Mouse (Mus musculus) hindbrain, embryonic 16.5 days (tissue): ENCODE measurements at regions not wholly inside any gene's neighbourhood (a gene's known extent, or its start where the extent isn't known, plus 50 kb on each side); places are given as distances from the start of the nearest gene placed in this dataset.

Experiments used
- ATAC-seq: fragments of 200-750 bp; cut with Nextera tagmentation; 2 replicates; pipeline ENCODE4 v1.8.0; 2017; ENCODE audit warnings: moderate TSS enrichment, moderate library complexity
- H3K27ac ChIP-seq: fragments of 300-500 bp; sonication (generic); 2 replicates; pipeline ENCODE4 v1.5.1; 2014; ENCODE audit warnings: low read depth, mild to moderate bottlenecking, control low read depth, low read length, moderate library complexity
- H3K27me3 ChIP-seq: fragments of 300-500 bp; sonication (generic); replicated peaks from 2 replicates; pipeline ENCODE4 v1.6.1; 2014; ENCODE audit warnings: low read length; ENCODE audit not compliant: control insufficient read depth, insufficient read depth
- H3K36me3 ChIP-seq: fragments of 300-500 bp; sonication (generic); 2 replicates; pipeline ENCODE4 v1.6.1; 2014; ENCODE audit warnings: mild to moderate bottlenecking, low read length, moderate library complexity, mixed read lengths; ENCODE audit not compliant: control insufficient read depth, insufficient read depth
- H3K4me1 ChIP-seq: fragments of 300-500 bp; sonication (generic); 2 replicates; pipeline ENCODE4 v1.6.1; 2014; ENCODE audit warnings: low read depth, low read length; ENCODE audit not compliant: control insufficient read depth, insufficient read depth
- H3K4me2 ChIP-seq: fragments of 300-500 bp; sonication (generic); 2 replicates; pipeline ENCODE4 v1.6.1; 2014; ENCODE audit warnings: mild to moderate bottlenecking, low read length, control low read depth, moderate library complexity
- H3K4me3 ChIP-seq: fragments of 300-500 bp; sonication (generic); 2 replicates; pipeline ENCODE4 v1.5.1; 2014; ENCODE audit warnings: mild to moderate bottlenecking, low read length, control low read depth, moderate library complexity
- H3K9ac ChIP-seq: fragments of 300-500 bp; sonication (generic); 2 replicates; pipeline ENCODE4 v1.6.1; 2014; ENCODE audit warnings: low read depth, mild to moderate bottlenecking, control low read depth, low read length, moderate library complexity
- H3K9me3 ChIP-seq: fragments of 300-500 bp; sonication (generic); 2 replicates; pipeline ENCODE4 v1.6.1; 2014; ENCODE audit warnings: mild to moderate bottlenecking, low read length, moderate library complexity; ENCODE audit not compliant: control insufficient read depth
- WGBS: fragments of 180-500 bp; shearing (Covaris S2); extraction: QIAGEN DNeasy Blood & Tissue Kit; methylation state at CpG from one replicate; pipeline ENCODE4 v1.1.7; 2014; 5-methylcytosine and 5-hydroxymethylcytosine counted together

DNA sequence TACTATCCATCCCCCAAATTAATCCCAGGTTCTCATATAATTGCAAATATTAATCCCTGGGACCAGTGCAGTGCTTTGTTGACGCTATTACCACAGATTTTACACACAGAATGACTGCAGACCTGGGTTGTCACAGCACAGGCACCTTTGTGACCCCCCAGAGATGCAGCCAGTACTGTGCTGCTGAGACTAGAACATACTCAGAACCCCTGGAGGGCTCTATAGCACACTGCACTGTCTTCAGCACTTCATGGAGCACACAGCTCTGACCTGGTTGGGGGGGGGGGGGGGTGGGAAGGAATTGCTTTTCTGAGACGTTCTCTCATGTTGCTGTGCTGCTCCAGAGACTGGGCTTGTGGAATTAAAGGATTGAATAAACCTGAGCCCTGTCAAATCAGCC lies 154.9 kb upstream of the Gm34302 start:
- ATAC-seq: no peak
- H3K9me3 ChIP-seq: no peaks in the 10 kb centered on the region
- no peak overlapping the region for H3K4me3 ChIP-seq
- no peaks in the 10 kb centered on the region for H3K27me3 ChIP-seq
- WGBS: 43% methylated on average over 2 of the region's 2 CpGs
- no peak overlapping the region for H3K9ac ChIP-seq
- H3K4me1 ChIP-seq: no peaks in the 10 kb centered on the region
- no peaks in the 10 kb centered on the region for H3K36me3 ChIP-seq
- H3K27ac ChIP-seq: no peak overlapping the region
- no peak overlapping the region for H3K4me2 ChIP-seq

DNA sequence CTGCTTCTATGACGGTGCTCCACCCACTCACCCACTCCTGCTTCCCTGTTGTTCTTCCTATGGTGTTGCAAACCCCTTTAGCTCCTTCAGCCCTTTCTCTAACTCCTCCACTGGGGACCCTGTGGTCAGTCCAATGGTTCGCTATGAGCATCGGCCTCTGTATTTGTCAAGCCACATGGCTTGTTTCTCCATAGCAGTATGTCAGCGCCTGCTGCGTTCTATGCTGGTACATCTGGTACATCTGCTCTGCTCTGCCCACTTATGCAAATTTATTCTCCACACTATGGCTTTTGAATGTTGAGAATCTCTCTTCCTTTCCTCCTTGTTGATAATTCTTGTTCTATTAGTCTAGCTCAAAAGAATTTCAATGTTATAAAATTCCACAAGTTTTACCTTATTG lies 154.2 kb upstream of the Gm34302 start:
- WGBS: 66% methylated on average over 5 of the region's 5 CpGs
- H3K9me3 ChIP-seq: no peaks in the 10 kb centered on the region
- no peaks in the 10 kb centered on the region for H3K27me3 ChIP-seq
- H3K27ac ChIP-seq: no peak overlapping the region
- no peaks in the 10 kb centered on the region for H3K36me3 ChIP-seq
- 0 out of 2 replicates have a peak, but pooled peaks have one; percentile 56 for ATAC-seq
- no peak overlapping the region for H3K4me3 ChIP-seq
- H3K9ac ChIP-seq: no peak overlapping the region
- no peak overlapping the region for H3K4me2 ChIP-seq
- H3K4me1 ChIP-seq: no peaks in the 10 kb centered on the region

DNA sequence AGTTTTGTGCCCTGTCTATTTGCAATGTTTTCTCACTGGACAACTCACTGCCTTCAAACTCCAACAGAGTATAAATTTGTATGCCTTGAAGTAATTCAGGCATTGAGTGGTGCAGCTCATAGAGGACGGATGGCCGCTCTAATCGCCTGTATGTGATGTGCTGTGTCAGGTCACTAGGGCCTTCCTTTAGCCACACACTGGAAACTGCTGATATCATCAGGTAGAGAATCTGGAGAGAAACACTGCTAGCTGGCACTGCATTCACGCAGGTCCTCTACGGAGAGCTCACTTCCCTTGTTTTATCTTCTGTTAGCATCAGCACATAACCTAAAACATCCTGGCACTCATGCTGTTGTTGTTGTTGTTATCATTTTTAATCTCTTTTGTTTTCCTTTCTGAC lies 144.0 kb upstream of the Gm34302 start:
- no peak overlapping the region for H3K27ac ChIP-seq
- no peaks in the 10 kb centered on the region for H3K4me1 ChIP-seq
- no peak overlapping the region for H3K4me3 ChIP-seq
- WGBS: 70% methylated on average over 5 of the region's 5 CpGs
- no peak overlapping the region for H3K4me2 ChIP-seq
- no peaks in the 10 kb centered on the region for H3K36me3 ChIP-seq
- ATAC-seq: no peak
- no peak overlapping the region for H3K9ac ChIP-seq
- no peaks in the 10 kb centered on the region for H3K27me3 ChIP-seq
- H3K9me3 ChIP-seq: no peaks in the 10 kb centered on the region

DNA sequence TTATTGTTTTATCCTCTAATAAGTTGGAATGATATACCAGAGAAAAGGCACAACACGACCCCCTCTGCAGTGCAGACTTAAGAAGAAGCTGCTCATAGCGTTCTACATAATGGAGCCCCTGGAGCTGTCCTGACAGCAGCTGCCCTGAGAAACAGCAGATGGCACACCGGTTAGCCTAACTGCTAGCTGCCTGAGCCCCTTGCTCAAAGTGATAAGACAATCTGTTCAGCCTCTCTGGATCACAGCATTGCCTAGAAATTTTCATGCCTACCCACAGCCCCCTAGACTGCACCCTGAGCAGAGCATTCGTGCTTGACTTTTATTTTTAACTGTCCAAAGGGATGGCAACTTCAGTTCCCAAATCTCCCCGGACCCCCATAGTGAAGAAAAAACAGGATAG lies 132.4 kb upstream of the Gm34302 start:
- H3K36me3 ChIP-seq: no peaks in the 10 kb centered on the region
- H3K9ac ChIP-seq: no peak overlapping the region
- peak; percentile 89 for ATAC-seq
- H3K9me3 ChIP-seq: no peaks in the 10 kb centered on the region
- peaks cover 3% of the 10 kb centered on the region for H3K4me1 ChIP-seq
- H3K27me3 ChIP-seq: no peaks in the 10 kb centered on the region
- 23% methylated on average over 5 of the region's 5 CpGs for WGBS
- no peak overlapping the region; the same call in 1 of the 2 replicates for H3K27ac ChIP-seq
- H3K4me3 ChIP-seq: no peak overlapping the region
- H3K4me2 ChIP-seq: no peak overlapping the region

DNA sequence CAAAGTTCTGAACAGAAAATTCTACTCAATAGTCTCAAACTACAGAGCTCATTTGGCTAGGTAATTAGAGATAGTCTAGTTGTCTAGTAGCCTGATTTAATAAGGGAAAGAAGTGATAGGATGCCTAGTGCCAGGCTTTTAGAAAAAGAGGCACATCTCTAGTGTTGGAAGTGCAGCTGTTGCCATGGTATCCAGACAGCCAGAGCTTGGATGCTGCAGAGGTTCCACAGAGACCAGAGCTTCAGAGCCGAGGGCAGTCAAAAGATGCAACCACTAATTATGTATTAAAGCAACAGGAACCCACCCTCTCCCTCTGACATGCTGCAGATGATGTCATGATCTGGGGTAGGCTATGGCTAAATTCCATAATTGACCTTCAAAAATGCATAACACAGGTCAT lies 130.0 kb upstream of the Gm34302 start:
- Histone ChIP-seq H3K9ac (no peak overlapping the region), H3K4me1 (peaks cover 3% of the 10 kb centered on the region), H3K36me3 (no peaks in the 10 kb centered on the region), H3K9me3 (no peaks in the 10 kb centered on the region), H3K27me3 (no peaks in the 10 kb centered on the region), H3K4me3 (no peak overlapping the region), H3K27ac (peak overlapping the region; percentile 29; the same call in 1 of the 2 replicates), H3K4me2 (no peak overlapping the region)
- 13% methylated on average over 1 of the region's 1 CpGs for WGBS
- peak; percentile 85 for ATAC-seq

DNA sequence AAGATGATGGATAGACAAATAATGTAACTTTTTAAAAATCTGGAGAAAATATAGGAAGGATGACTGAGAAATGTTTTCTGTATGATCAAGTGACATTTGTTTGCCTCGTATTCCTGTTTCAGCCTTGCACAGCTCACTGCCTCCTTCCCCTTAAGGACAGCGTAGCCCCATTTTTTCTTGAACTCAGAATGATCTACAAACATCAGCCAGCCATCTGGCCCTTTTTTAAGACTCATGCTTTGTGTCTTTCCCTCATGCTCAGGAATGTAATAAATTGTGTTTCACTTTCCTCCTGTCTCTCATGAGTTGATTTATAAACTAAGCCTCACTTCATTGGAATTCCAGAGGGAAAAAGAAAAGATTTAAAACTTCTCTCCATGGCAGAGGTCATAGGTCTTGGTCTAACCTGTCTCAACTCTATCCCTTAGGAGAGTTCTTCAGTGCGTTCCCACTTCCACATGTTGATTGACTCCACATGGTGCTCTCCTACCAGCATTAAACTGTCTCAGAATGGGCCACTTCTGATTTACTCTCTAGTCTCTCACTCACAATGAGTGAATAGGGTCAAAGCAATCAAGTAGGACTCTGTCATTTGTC lies 129.2 kb upstream of the Gm34302 start:
- Histone ChIP-seq H3K4me3 (no peak overlapping the region), H3K27ac (no peak overlapping the region), H3K9me3 (no peaks in the 10 kb centered on the region), H3K36me3 (no peaks in the 10 kb centered on the region), H3K9ac (no peak overlapping the region), H3K4me1 (peaks cover 3% of the 10 kb centered on the region), H3K27me3 (no peaks in the 10 kb centered on the region), H3K4me2 (no peak overlapping the region)
- no peak for ATAC-seq
- 64% methylated on average over 3 of the region's 3 CpGs for WGBS

DNA sequence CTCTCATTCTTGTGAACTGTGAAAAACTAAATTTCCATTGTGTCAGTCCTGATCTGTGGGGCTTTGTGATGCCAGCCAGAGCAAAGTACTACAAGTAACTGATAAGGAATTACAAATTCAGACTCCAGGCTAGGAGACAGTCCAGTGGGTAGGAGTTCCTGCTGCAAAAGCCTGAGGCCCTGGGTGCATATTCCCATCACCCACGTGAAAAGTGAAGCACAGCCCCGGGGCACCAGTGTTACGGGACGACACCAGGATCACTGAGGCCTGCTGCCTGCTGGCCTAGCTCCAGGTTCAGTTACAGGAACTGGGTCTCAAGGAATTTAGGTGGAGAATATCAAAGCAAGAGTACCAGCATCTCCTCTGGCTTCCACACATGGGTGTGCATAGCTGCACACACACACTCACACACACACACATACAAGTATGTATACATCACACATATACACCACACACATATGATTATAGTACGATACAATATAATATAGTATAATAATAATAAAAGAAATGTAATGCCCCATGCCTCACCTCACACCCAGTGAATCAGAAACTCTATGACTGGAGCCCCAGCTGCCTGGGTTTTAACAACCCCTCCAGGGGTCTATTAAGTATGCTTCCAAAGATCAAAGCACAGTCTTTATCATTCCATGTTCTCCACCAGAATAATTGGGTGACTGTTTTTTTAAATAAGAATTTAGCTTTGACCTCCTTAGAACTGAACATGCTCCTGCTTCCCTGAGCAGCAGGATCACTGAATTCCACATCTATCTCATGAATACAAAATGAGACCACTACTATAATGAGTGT lies 126.6 kb upstream of the Gm34302 start:
- no peak overlapping the region for H3K4me2 ChIP-seq
- H3K9ac ChIP-seq: no peak overlapping the region
- no peaks in the 10 kb centered on the region for H3K27me3 ChIP-seq
- H3K36me3 ChIP-seq: no peaks in the 10 kb centered on the region
- no peak overlapping the region for H3K4me3 ChIP-seq
- no peak for ATAC-seq
- no peaks in the 10 kb centered on the region for H3K9me3 ChIP-seq
- no peak overlapping the region for H3K27ac ChIP-seq
- H3K4me1 ChIP-seq: peaks cover 3% of the 10 kb centered on the region
- 26% methylated on average over 5 of the region's 5 CpGs for WGBS

DNA sequence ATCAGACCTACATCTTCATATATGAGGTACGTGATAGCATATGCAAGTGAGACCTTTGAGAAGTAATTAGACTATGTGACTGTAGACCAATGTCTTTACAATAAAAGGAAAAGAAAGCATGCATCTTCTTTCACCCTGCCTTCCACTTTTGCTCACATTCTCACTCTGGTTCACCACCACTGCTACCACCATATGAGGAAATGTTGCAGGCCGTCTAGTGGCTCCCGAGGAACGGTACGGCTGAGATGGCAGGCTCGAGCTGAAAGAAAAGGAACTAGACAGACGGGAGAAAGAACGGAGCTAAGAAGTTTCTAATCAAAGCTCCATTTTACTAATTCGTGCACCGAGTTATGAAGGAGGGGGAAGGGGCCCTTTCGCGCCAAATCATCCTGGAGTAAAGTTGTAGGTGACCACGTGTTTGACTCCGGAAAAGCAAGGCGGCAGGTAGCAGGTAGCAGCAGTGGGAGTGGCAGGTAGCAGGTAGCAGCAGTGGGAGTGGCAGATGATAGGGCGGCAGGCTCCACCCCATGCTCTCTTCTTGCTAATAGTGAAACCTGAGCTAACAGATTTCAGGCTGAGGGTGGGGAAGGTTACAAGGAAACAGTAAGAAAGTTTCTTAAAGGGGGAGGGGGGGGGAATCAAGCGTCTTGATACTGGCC lies 125.9 kb upstream of the Gm34302 start:
- Histone ChIP-seq H3K36me3 (no peaks in the 10 kb centered on the region), H3K9ac (no peak overlapping the region), H3K4me1 (peaks cover 3% of the 10 kb centered on the region), H3K27me3 (no peaks in the 10 kb centered on the region), H3K9me3 (no peaks in the 10 kb centered on the region), H3K27ac (no peak overlapping the region), H3K4me3 (no peak overlapping the region), H3K4me2 (no peak overlapping the region)
- WGBS: 30% methylated on average over 17 of the region's 17 CpGs
- ATAC-seq: no peak
